Mouse (Mus musculus): ENCODE measurements at regions not wholly inside any gene's neighbourhood (a gene's known extent, or its start where the extent isn't known, plus 50 kb on each side); places are given as distances from the start of the nearest gene placed in this dataset.

DNA sequence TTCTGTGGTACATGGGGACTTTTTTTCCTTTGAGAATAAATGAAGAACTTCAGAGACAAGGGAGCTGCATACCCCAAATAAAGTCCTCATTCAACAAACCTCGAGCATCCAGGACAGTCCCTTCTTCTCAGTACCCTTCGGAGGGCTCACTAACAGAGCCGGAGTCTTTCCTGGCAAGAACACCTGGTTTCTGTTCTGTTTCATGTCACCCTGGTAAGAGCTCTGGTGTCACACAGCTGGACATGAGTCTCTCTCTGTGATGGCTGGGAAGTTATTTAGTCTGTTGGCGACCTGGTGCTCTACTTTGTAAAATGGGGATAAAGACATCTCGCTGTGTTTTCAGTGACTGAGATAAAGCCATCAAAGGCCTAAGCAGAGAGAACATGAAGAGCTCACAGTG lies 154.3 kb upstream of the Fndc3a start:
- ATAC-seq (no peak), DNase-seq (ENCODE audit: low spot score) (no peak)
- TF ChIP-seq CTCF (IDR thresholded peaks at IDR 0.05): no peak
- TF ChIP-seq EP300 (IDR thresholded peaks at IDR 0.05): no peak
- WGBS: 81% methylated on average over 5 of the region's 5 CpGs
- Histone ChIP-seq H3K9me3 (ENCODE audit: low read length) (no peaks in the 10 kb centered on the region), H3K27me3 (replicated peaks; ENCODE audit: insufficient read depth, low read length) (no peaks in the 10 kb centered on the region), H3K4me3 (ENCODE audit: low read depth, low read length) (no peak overlapping the region), H3K4me1 (ENCODE audit: insufficient read depth, low read depth, low read length) (no peaks in the 10 kb centered on the region), H3K36me3 (ENCODE audit: insufficient read depth, low read length) (no peaks in the 10 kb centered on the region), H3K9ac (replicated peaks; ENCODE audit: low read depth) (no peak overlapping the region), H3K4me2 (replicated peaks; ENCODE audit: low read depth, low read length) (no peak overlapping the region), H3K27ac (ENCODE audit: low read length) (no peak overlapping the region)

DNA sequence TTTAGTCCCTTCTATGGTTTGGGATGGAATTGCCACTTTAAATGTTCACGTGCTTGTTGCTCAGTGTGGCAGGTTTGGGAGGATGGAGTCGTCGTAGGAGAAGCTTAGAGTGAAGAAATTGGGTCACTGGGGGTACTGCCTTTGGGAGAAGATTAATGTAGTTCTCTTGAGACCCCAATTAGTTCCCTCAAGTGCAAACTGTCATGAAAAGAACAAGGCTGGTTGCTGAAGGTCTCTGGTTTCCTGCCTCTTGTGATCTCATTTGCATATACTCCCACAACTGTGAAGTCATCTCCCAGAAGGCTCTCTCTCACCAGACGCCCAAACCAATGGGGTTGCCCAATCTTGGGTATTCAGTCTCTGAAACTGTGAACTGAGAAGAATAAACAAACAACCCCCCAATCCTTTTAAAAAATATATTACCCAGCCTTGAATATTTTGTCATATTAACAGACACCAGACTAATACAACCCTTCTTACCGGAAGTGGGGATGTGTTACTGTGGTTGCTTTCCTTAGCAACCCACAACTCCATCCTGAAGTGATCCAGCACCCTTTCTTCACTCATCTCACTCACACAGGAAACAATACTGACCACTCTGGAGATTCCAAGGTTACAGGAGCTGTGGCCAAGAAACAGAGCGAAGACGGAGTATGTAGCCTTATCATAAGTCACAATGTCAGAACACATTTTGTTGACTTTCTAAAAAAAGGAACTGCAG lies 153.2 kb upstream of the Fndc3a start:
- Histone ChIP-seq H3K9me3 (ENCODE audit: low read length) (no peaks in the 10 kb centered on the region), H3K4me2 (replicated peaks; ENCODE audit: low read depth, low read length) (no peak overlapping the region), H3K9ac (replicated peaks; ENCODE audit: low read depth) (no peak overlapping the region), H3K27me3 (replicated peaks; ENCODE audit: insufficient read depth, low read length) (no peaks in the 10 kb centered on the region), H3K27ac (ENCODE audit: low read length) (no peak overlapping the region), H3K4me1 (ENCODE audit: insufficient read depth, low read depth, low read length) (no peaks in the 10 kb centered on the region), H3K36me3 (ENCODE audit: insufficient read depth, low read length) (no peaks in the 10 kb centered on the region), H3K4me3 (ENCODE audit: low read depth, low read length) (no peak overlapping the region)
- TF ChIP-seq CTCF (IDR thresholded peaks at IDR 0.05): no peak
- no peak for TF ChIP-seq EP300 (IDR thresholded peaks at IDR 0.05)
- 69% methylated on average over 7 of the region's 7 CpGs for WGBS
- no peak for ATAC-seq
- DNase-seq (ENCODE audit: low spot score): no peak

DNA sequence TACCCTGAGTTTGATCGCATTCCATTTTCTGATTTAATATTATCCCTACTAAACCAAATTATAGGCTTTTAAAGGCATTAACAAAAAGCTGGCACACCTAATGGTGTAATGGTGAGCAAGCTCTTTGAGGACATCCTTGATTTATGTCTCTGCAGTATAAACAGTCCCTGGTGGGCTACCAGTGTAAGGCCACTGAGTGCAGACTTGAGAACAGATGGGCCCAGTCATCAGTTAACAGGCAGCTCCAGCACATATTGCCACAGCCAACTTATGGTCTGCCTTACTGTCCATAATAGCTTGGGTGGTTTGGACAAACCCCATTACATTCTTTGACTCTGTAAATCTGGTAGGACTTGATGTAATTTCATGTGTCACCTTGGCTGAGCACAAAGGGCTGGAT lies 144.4 kb upstream of the Fndc3a start:
- no peak overlapping the region for H3K27ac ChIP-seq (ENCODE audit: low read length)
- no peak overlapping the region for H3K4me3 ChIP-seq (ENCODE audit: low read depth, low read length)
- no peaks in the 10 kb centered on the region for H3K4me1 ChIP-seq (ENCODE audit: insufficient read depth, low read depth, low read length)
- ATAC-seq (no peak), DNase-seq (ENCODE audit: low spot score) (no peak)
- TF ChIP-seq EP300 (IDR thresholded peaks at IDR 0.05) (no peak), CTCF (IDR thresholded peaks at IDR 0.05) (no peak)
- H3K36me3 ChIP-seq (ENCODE audit: insufficient read depth, low read length): no peaks in the 10 kb centered on the region
- 92% methylated on average over 1 of the region's 1 CpGs for WGBS
- no peaks in the 10 kb centered on the region for H3K27me3 ChIP-seq (replicated peaks; ENCODE audit: insufficient read depth, low read length)
- H3K9me3 ChIP-seq (ENCODE audit: low read length): no peaks in the 10 kb centered on the region
- H3K9ac ChIP-seq (replicated peaks; ENCODE audit: low read depth): no peak overlapping the region
- no peak overlapping the region for H3K4me2 ChIP-seq (replicated peaks; ENCODE audit: low read depth, low read length)

DNA sequence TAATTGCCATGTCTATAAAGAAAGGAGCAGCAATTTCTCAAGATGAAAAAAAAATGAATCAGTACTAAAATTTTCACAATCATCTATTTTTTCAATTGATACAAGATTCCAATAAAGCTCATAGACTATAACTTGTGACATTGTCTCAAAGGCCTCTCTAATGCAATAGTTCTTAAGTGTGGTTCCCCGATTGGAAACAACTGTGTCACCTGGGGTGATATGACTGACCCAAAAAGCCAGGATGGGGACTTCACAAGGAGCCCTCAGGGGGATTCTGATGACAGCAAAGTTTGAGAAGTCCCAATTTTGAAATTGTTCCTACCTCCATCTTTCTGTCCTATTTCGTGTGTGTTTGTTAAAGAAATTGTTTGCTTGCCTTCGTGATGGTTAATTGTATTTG lies 143.3 kb upstream of the Fndc3a start:
- no peak for DNase-seq (ENCODE audit: low spot score)

GRCm38 (mm10) chr14:72850884-72851283 lies 141.1 kb upstream of the Fndc3a start:
- Histone ChIP-seq H3K4me3 (ENCODE audit: low read depth, low read length) (no peak overlapping the region), H3K9me3 (ENCODE audit: low read length) (no peaks in the 10 kb centered on the region), H3K27ac (ENCODE audit: low read length) (no peak overlapping the region), H3K27me3 (replicated peaks; ENCODE audit: insufficient read depth, low read length) (no peaks in the 10 kb centered on the region), H3K36me3 (ENCODE audit: insufficient read depth, low read length) (no peaks in the 10 kb centered on the region), H3K4me1 (ENCODE audit: insufficient read depth, low read depth, low read length) (no peaks in the 10 kb centered on the region), H3K9ac (replicated peaks; ENCODE audit: low read depth) (no peak overlapping the region), H3K4me2 (replicated peaks; ENCODE audit: low read depth, low read length) (no peak overlapping the region)
- ATAC-seq (no peak), DNase-seq (ENCODE audit: low spot score) (no peak)
- 69% methylated on average over 3 of the region's 3 CpGs for WGBS
- TF ChIP-seq CTCF (IDR thresholded peaks at IDR 0.05) (no peak), EP300 (IDR thresholded peaks at IDR 0.05) (no peak)

More for the DNA sequence above, 143.3 kb upstream of the Fndc3a start:
- 79% methylated on average over 3 of the region's 3 CpGs for WGBS
- no peak for ATAC-seq
- H3K4me2 ChIP-seq (replicated peaks; ENCODE audit: low read depth, low read length): no peak overlapping the region
- no peaks in the 10 kb centered on the region for H3K27me3 ChIP-seq (replicated peaks; ENCODE audit: insufficient read depth, low read length)
- TF ChIP-seq EP300 (IDR thresholded peaks at IDR 0.05) (no peak), CTCF (IDR thresholded peaks at IDR 0.05) (no peak)
- no peaks in the 10 kb centered on the region for H3K36me3 ChIP-seq (ENCODE audit: insufficient read depth, low read length)
- no peak overlapping the region for H3K27ac ChIP-seq (ENCODE audit: low read length)
- H3K9me3 ChIP-seq (ENCODE audit: low read length): no peaks in the 10 kb centered on the region
- no peak overlapping the region for H3K9ac ChIP-seq (replicated peaks; ENCODE audit: low read depth)
- no peak overlapping the region for H3K4me3 ChIP-seq (ENCODE audit: low read depth, low read length)
- H3K4me1 ChIP-seq (ENCODE audit: insufficient read depth, low read depth, low read length): no peaks in the 10 kb centered on the region

DNA sequence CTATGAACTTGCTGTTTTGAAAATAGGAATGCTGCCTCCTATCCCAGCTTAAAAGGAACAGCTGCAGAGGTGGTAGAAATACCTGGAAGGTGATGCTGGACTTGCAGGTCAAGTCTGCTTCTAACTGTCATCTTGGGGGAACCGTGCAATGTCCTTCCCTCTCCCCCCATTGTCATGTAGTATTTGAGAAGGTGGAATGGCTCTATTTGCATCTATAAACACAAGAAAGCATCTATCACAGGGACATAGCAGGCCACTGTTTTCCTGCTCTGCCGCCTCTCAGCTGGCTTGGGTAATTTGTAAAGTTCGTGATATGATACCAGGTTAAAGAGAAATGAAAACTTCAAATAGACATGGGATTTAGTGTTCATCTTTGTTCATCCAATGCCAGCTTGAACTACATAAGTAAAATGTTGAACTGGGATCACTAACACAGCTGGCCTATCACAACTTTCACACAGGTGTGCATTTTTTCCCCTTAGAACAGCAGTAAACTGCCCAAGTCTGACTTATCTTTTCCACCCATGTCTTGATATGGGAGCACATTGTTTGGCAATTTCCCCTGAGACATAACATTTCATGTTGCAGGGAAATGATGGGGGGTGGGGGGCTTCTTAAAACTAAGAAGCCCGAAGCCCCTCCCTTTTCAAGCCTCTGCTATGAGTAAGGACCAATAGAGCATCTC lies 138.6 kb upstream of the Fndc3a start:
- no peak overlapping the region for H3K4me3 ChIP-seq (ENCODE audit: low read depth, low read length)
- no peak overlapping the region for H3K27ac ChIP-seq (ENCODE audit: low read length)
- H3K9ac ChIP-seq (replicated peaks; ENCODE audit: low read depth): no peak overlapping the region
- no peaks in the 10 kb centered on the region for H3K9me3 ChIP-seq (ENCODE audit: low read length)
- no peaks in the 10 kb centered on the region for H3K4me1 ChIP-seq (ENCODE audit: insufficient read depth, low read depth, low read length)
- WGBS: 83% methylated on average over 4 of the region's 4 CpGs
- no peaks in the 10 kb centered on the region for H3K36me3 ChIP-seq (ENCODE audit: insufficient read depth, low read length)
- DNase-seq (ENCODE audit: low spot score) (no peak), ATAC-seq (no peak)
- no peak overlapping the region for H3K4me2 ChIP-seq (replicated peaks; ENCODE audit: low read depth, low read length)
- H3K27me3 ChIP-seq (replicated peaks; ENCODE audit: insufficient read depth, low read length): no peaks in the 10 kb centered on the region
- TF ChIP-seq EP300 (IDR thresholded peaks at IDR 0.05) (no peak), CTCF (IDR thresholded peaks at IDR 0.05) (no peak)
